Mouse (Mus musculus) CH12.LX (cell line): ENCODE measurements around the gene Fmo6.

Experiments
- CTCF ChIP-seq, 2 experiments: IDR thresholded peaks in 1 of 2; conservative IDR thresholded peaks in 1 of 2; 2 replicates each; pipeline ENCODE4 v1.5.1; 2011 to 2012; ENCODE audit warnings: low read depth in 2 of 2, low read length in 2 of 2, improper control_type of control experiment in 1 of 2, inconsistent platforms in 1 of 2, mild to moderate bottlenecking in 1 of 2, moderate library complexity in 1 of 2
- E2F4 ChIP-seq: IDR thresholded peaks from 2 replicates; pipeline ENCODE4 v1.6.1; 2011; ENCODE audit warnings: low read depth, low read length, improper control_type of control experiment; ENCODE audit not compliant: insufficient replicate concordance
- ELF1 ChIP-seq: IDR thresholded peaks from 2 replicates; pipeline ENCODE4 v1.6.1; 2014; ENCODE audit warnings: low read depth, mild to moderate bottlenecking, inconsistent platforms, low read length, improper control_type of control experiment
- JUND ChIP-seq: conservative IDR thresholded peaks from 2 replicates; pipeline ENCODE4 v1.6.1; 2011; ENCODE audit warnings: low read depth, low read length, improper control_type of control experiment
- MAX ChIP-seq: IDR thresholded peaks from 2 replicates; pipeline ENCODE4 v1.6.1; 2011; ENCODE audit warnings: low read length, improper control_type of control experiment
- MAZ ChIP-seq: IDR thresholded peaks from 2 replicates; pipeline ENCODE4 v1.6.1; 2012; ENCODE audit warnings: low read depth, mild to moderate bottlenecking, inconsistent platforms, low read length, improper control_type of control experiment, moderate library complexity
- MXI1 ChIP-seq: IDR thresholded peaks from 2 replicates; pipeline ENCODE4 v1.6.1; 2011; ENCODE audit warnings: mild to moderate bottlenecking, low read depth, low read length, improper control_type of control experiment
- POLR2A ChIP-seq: IDR thresholded peaks from 2 replicates; pipeline ENCODE4 v1.6.1; 2011; ENCODE audit warnings: low read depth, mild to moderate bottlenecking, improper control_type of control experiment, low read length
- POLR2AphosphoS2 ChIP-seq: IDR thresholded peaks from 2 replicates; pipeline ENCODE4 v1.6.1; 2011; ENCODE audit warnings: low read depth, low read length, improper control_type of control experiment
- RAD21 ChIP-seq: IDR thresholded peaks from 2 replicates; pipeline ENCODE4 v1.6.1; 2011; ENCODE audit warnings: low read depth, mild to moderate bottlenecking, low read length, improper control_type of control experiment, moderate library complexity

DNA sequence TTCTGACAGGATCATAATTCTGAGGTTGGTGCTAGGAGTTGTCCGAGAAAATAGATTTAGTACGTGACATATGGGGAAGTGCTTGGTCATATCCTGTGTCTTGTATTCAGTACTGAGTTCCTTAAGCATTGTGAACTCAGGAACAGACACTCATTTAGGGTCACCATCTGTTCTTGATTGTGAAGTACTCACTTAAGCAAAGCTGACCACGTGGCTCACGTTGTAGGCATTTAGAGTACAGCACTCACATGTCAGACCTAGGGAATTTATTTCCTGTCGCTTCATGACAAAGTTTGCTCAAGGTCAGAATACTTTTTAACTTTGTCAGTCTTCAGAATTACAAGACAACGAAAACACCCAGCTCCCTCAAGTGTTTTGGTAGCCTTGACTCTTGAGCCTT, 6.4 kb upstream of the Fmo6 start:
- TF ChIP-seq CTCF (conservative IDR thresholded peaks at IDR 0.05 in 1 of 2, IDR thresholded peaks at IDR 0.05 in 1 of 2; ENCODE audit: low read depth in 2 of 2, low read length in 2 of 2) (no peak), JUND (no peak), POLR2A (no peak), ELF1 (no peak), MAZ (no peak), MAX (no peak), E2F4 (no peak), RAD21 (no peak), POLR2AphosphoS2 (no peak), MXI1 (no peak)
